Mouse (Mus musculus) heart, embryonic 16.5 days (tissue): ENCODE data around the gene Nfia. TPM values are rescaled to one million over a fixed set of nuclear protein-coding genes. Genes with fewer than 3 reads are reported as not detected.

Experiments used
- ATAC-seq: fragments of 200-750 bp; cut with Nextera tagmentation; replicated peaks from 2 replicates; pipeline ENCODE4 v1.8.0; 2017; ENCODE audit warnings: moderate number of reproducible peaks; ENCODE audit not compliant: insufficient read depth, low FRiP score; ENCODE audit errors: extremely low read depth
- H3K27ac ChIP-seq: fragments of 300-500 bp; sonication (generic); 2 replicates; pipeline ENCODE4 v1.5.1; 2014; ENCODE audit warnings: mild to moderate bottlenecking, low read length, control low read depth, moderate library complexity
- H3K27me3 ChIP-seq: fragments of 300-500 bp; sonication (generic); 2 replicates; pipeline ENCODE4 v1.6.1; 2014; ENCODE audit warnings: low read length, mixed read lengths; ENCODE audit not compliant: control insufficient read depth, insufficient read depth
- H3K36me3 ChIP-seq: fragments of 300-500 bp; sonication (generic); 2 replicates; pipeline ENCODE4 v1.6.1; 2014; ENCODE audit not compliant: control insufficient read depth, insufficient read depth
- H3K4me1 ChIP-seq: fragments of 300-500 bp; sonication (generic); 2 replicates; pipeline ENCODE4 v1.6.1; 2014; ENCODE audit warnings: low read length, mixed read lengths; ENCODE audit not compliant: control insufficient read depth, insufficient read depth
- H3K4me2 ChIP-seq: fragments of 300-500 bp; sonication (generic); 2 replicates; pipeline ENCODE4 v1.6.1; 2014; ENCODE audit warnings: low read depth, mild to moderate bottlenecking, control low read depth, low read length
- H3K4me3 ChIP-seq: fragments of 300-500 bp; sonication (generic); 2 replicates; pipeline ENCODE4 v1.5.1; 2014; ENCODE audit warnings: mild to moderate bottlenecking, control low read depth, low read length
- H3K9ac ChIP-seq: fragments of 300-500 bp; sonication (generic); 2 replicates; pipeline ENCODE4 v1.6.1; 2014; ENCODE audit warnings: low read length, control low read depth
- H3K9me3 ChIP-seq: fragments of 300-500 bp; sonication (generic); replicated peaks from 2 replicates; pipeline ENCODE4 v1.6.1; 2016; ENCODE audit warnings: low read length; ENCODE audit not compliant: control insufficient read depth
- WGBS: fragments of 180-500 bp; shearing (Covaris S2); extraction: QIAGEN DNeasy Blood & Tissue Kit; methylation state at CpG from one replicate; pipeline ENCODE4 v1.1.7; 2014; 5-methylcytosine and 5-hydroxymethylcytosine counted together
- polyA plus RNA-seq: library from polyadenylated mRNA; unstranded; fragments of >200 nt; fragmentation: Nextera tagmentation; extraction: Ambion mirVana; gene quantifications from 2 replicates; pipeline ENCODE4 v1.2.1, GENCODE M21; 2015

Nfia gene
- polyA plus RNA-seq, 1 experiment from 2014 or later = 37.3 TPM

DNA sequence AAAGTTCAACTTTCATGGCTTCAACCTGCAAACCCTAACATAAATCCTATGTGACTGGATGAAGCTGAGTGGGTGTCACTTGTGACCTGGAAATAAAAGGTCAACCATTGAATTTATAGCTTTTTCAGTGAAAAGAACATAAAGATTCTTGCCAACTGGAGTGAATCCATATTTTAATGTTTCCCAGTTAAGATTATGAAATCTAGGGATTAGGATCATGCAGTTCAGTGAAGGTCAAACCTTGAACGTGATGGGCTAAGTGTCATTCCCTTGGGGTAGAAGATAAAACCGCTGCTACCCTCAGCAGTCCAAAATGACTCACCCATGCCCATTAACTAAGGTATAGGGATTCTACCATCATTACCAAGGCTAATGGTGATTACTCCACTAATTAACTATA lies 322.5 kb downstream of the Nfia start:
- Histone ChIP-seq H3K4me2 (no peak overlapping the region), H3K36me3 (peaks cover 3% of the 10 kb centered on the region; the same call in 1 of the 2 replicates), H3K27ac (no peak overlapping the region), H3K9me3 (no peaks in the 10 kb centered on the region), H3K27me3 (no peaks in the 10 kb centered on the region), H3K4me1 (peaks cover 41% of the 10 kb centered on the region), H3K9ac (no peak overlapping the region), H3K4me3 (no peak overlapping the region)
- no peak for ATAC-seq
- 55% methylated on average over 2 of the region's 2 CpGs for WGBS

GRCm38 (mm10) chr4:98097013-98097566 lies 324.6 kb downstream of the Nfia start:
- Histone ChIP-seq H3K4me1 (peaks cover 33% of the 10 kb centered on the region), H3K27ac (peak overlapping the region; percentile 28), H3K27me3 (no peaks in the 10 kb centered on the region), H3K4me3 (no peak overlapping the region), H3K9ac (no peak overlapping the region), H3K4me2 (no peak overlapping the region), H3K36me3 (peaks cover 3% of the 10 kb centered on the region; the same call in 1 of the 2 replicates), H3K9me3 (no peaks in the 10 kb centered on the region)
- no peak for ATAC-seq
- 78% methylated on average over 4 of the region's 4 CpGs for WGBS

DNA sequence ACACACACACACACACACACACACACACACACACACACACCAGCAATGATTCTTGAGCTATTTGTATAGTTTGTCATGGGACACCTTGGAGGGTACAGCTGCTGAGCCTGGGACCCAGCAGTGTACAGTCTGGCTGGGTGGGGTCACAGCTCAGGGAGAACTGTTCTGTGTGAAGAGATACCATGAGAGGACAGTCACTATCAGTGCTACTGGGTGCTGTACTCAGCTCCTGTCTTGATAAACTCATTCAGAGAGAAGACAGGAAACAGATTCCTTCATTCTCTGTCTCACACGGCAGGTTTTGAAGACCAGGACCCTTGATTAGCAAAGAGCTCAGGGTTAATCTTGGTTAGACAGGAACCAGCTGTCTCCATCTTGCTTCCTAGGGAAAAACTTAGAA lies 326.1 kb downstream of the Nfia start:
- no peaks in the 10 kb centered on the region for H3K27me3 ChIP-seq
- no peak overlapping the region for H3K4me3 ChIP-seq
- H3K27ac ChIP-seq = 0 out of 2 replicates have a peak overlapping the region, but pooled peaks have one; percentile 21
- WGBS = 9% methylated on average over 1 of the region's 1 CpGs
- H3K9ac ChIP-seq = no peak overlapping the region
- H3K4me1 ChIP-seq = peaks cover 24% of the 10 kb centered on the region
- H3K36me3 ChIP-seq = peaks cover 3% of the 10 kb centered on the region; the same call in 1 of the 2 replicates
- no peak for ATAC-seq
- no peak overlapping the region for H3K4me2 ChIP-seq
- no peaks in the 10 kb centered on the region for H3K9me3 ChIP-seq

DNA sequence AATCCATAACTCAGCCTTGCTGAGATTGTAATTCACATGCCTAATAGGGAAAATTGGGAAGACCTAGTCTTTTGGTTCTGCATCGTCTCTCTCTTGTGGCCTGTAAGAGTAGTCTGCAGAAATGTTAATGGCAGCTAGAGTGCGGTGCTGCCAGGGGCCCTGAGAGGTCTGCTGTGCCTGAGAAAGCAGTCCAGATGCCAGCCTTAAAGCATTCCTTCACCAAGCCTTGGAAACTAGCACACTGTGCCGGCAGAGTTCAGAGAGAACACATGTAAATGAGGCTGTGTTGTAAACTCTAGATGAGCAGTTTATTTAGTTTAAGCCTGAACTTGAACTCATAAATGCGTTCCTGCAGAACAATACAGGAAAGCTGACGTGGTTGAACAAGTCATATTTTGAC lies 326.9 kb downstream of the Nfia start:
- no peak overlapping the region for H3K4me2 ChIP-seq
- H3K9ac ChIP-seq = no peak overlapping the region
- H3K9me3 ChIP-seq = no peaks in the 10 kb centered on the region
- H3K4me1 ChIP-seq = peaks cover 20% of the 10 kb centered on the region
- 69% methylated on average over 5 of the region's 5 CpGs for WGBS
- no peak overlapping the region for H3K4me3 ChIP-seq
- peaks cover 3% of the 10 kb centered on the region; the same call in 1 of the 2 replicates for H3K36me3 ChIP-seq
- H3K27ac ChIP-seq = no peak overlapping the region
- ATAC-seq = no peak
- H3K27me3 ChIP-seq = no peaks in the 10 kb centered on the region

- Histone ChIP-seq H3K27me3 (no peaks in the 10 kb centered on the region), H3K4me3 (no peak overlapping the region), H3K9me3 (no peaks in the 10 kb centered on the region), H3K9ac (peak overlapping the region; percentile 42), H3K27ac (peak overlapping the region; percentile 75), H3K36me3 (peaks cover 3% of the 10 kb centered on the region; the same call in 1 of the 2 replicates), H3K4me1 (peaks cover 28% of the 10 kb centered on the region), H3K4me2 (peak overlapping the region; percentile 24; the same call in 1 of the 2 replicates)
- 44% methylated on average over 10 of the region's 10 CpGs for WGBS
- ATAC-seq = peak; percentile 29; the same call in 1 of the 2 replicates
Measured at GRCm38 (mm10) chr4:98101153-98102096, 328.9 kb downstream of the Nfia start.

GRCm38 (mm10) chr4:98102625-98103336 lies 330.2 kb downstream of the Nfia start:
- H3K27ac ChIP-seq = peak overlapping the region; percentile 55
- H3K4me3 ChIP-seq = no peak overlapping the region
- H3K4me2 ChIP-seq = peak overlapping the region; percentile 20; the same call in 1 of the 2 replicates
- 78% methylated on average over 24 of the region's 24 CpGs for WGBS
- no peaks in the 10 kb centered on the region for H3K27me3 ChIP-seq
- ATAC-seq = 0 out of 2 replicates have a peak, but pooled peaks have one; percentile 30
- H3K4me1 ChIP-seq = peaks cover 40% of the 10 kb centered on the region
- peaks cover 1% of the 10 kb centered on the region; the same call in 1 of the 2 replicates for H3K36me3 ChIP-seq
- no peak overlapping the region for H3K9ac ChIP-seq
- H3K9me3 ChIP-seq = no peaks in the 10 kb centered on the region

GRCm38 (mm10) chr4:98103337-98103666 lies 330.8 kb downstream of the Nfia start:
- no peak for ATAC-seq
- Histone ChIP-seq H3K9ac (no peak overlapping the region), H3K4me2 (no peak overlapping the region), H3K9me3 (no peaks in the 10 kb centered on the region), H3K36me3 (no peaks in the 10 kb centered on the region), H3K4me1 (peaks cover 44% of the 10 kb centered on the region), H3K27me3 (no peaks in the 10 kb centered on the region), H3K27ac (peak overlapping the region; percentile 55), H3K4me3 (no peak overlapping the region)
- 73% methylated on average over 2 of the region's 2 CpGs for WGBS

GRCm38 (mm10) chr4:98104161-98104560 lies 331.6 kb downstream of the Nfia start:
- Histone ChIP-seq H3K27ac (no peak overlapping the region), H3K4me1 (peaks cover 48% of the 10 kb centered on the region)

More at GRCm38 (mm10) chr4:98104161-98104560, 331.6 kb downstream of the Nfia start:
- Histone ChIP-seq H3K36me3 (no peaks in the 10 kb centered on the region), H3K4me2 (no peak overlapping the region), H3K4me3 (no peak overlapping the region), H3K27me3 (no peaks in the 10 kb centered on the region), H3K9ac (no peak overlapping the region), H3K9me3 (no peaks in the 10 kb centered on the region)
- 85% methylated on average over 8 of the region's 8 CpGs for WGBS
- no peak for ATAC-seq
